Mouse (Mus musculus) hindbrain, embryonic 15.5 days (tissue): ENCODE measurements around the gene Ccdc74a. TPM values are rescaled to one million over a fixed set of nuclear protein-coding genes. Genes with fewer than 3 reads are reported as not detected.

Source experiments
- ATAC-seq: fragments of 200-750 bp; cut with Nextera tagmentation; 2 replicates; pipeline ENCODE4 v1.8.0; 2017; ENCODE audit warnings: low read depth, moderate number of reproducible peaks, moderate TSS enrichment; ENCODE audit not compliant: low FRiP score
- H3K27ac ChIP-seq: fragments of 300-500 bp; sonication (generic); replicated peaks from 2 replicates; pipeline ENCODE4 v1.5.1; 2015; ENCODE audit warnings: mild to moderate bottlenecking, inconsistent platforms
- H3K27me3 ChIP-seq: fragments of 300-500 bp; sonication (generic); 2 replicates; pipeline ENCODE4 v1.6.1; 2015; ENCODE audit warnings: control low read depth, inconsistent platforms
- H3K36me3 ChIP-seq: fragments of 300-500 bp; sonication (generic); 2 replicates; pipeline ENCODE4 v1.6.1; 2015; ENCODE audit warnings: control low read depth, inconsistent platforms
- H3K4me1 ChIP-seq: fragments of 300-500 bp; sonication (generic); replicated peaks from 2 replicates; pipeline ENCODE4 v1.6.1; 2015; ENCODE audit warnings: control low read depth, inconsistent platforms
- H3K4me2 ChIP-seq: fragments of 300-500 bp; sonication (generic); 2 replicates; pipeline ENCODE4 v1.6.1; 2015; ENCODE audit warnings: moderate library complexity, mild to moderate bottlenecking, inconsistent platforms
- H3K4me3 ChIP-seq: fragments of 300-500 bp; sonication (generic); 2 replicates; pipeline ENCODE4 v1.5.1; 2015; ENCODE audit warnings: mild to moderate bottlenecking, inconsistent platforms
- H3K9ac ChIP-seq: fragments of 300-500 bp; sonication (generic); 2 replicates; pipeline ENCODE4 v1.6.1; 2015; ENCODE audit warnings: inconsistent platforms
- H3K9me3 ChIP-seq: fragments of 300-500 bp; sonication (generic); 2 replicates; pipeline ENCODE4 v1.6.1; 2016; ENCODE audit warnings: control low read depth, inconsistent platforms
- WGBS: fragments of 180-500 bp; shearing (Covaris S2); methylation state at CpG from one replicate; pipeline ENCODE4 v1.1.7; 2015; 5-methylcytosine and 5-hydroxymethylcytosine counted together
- polyA plus RNA-seq: library from polyadenylated mRNA; unstranded; fragments of >200 nt; fragmentation: Nextera tagmentation; extraction: Ambion mirVana; gene quantifications from 2 replicates; pipeline ENCODE4 v1.2.1, GENCODE M21; 2015

Ccdc74a gene
- polyA plus RNA-seq, 1 experiment from 2014 or later: 14.0 TPM

- Histone ChIP-seq H3K4me1 (peaks cover 12% of the 10 kb centered on the region), H3K4me3 (peak overlapping the region; percentile 58), H3K9me3 (no peaks in the 10 kb centered on the region), H3K27ac (no peak overlapping the region), H3K9ac (0 out of 2 replicates have a peak overlapping the region, but pooled peaks have one; percentile 1), H3K36me3 (peaks cover 28% of the 10 kb centered on the region), H3K27me3 (no peaks in the 10 kb centered on the region), H3K4me2 (peak overlapping the region; percentile 79)
- 10% methylated on average over 1 of the region's 1 CpGs for WGBS
- ATAC-seq: no peak
Measured at GRCm38 (mm10) chr16:17647156-17647555, 886 bp downstream of the Ccdc74a start.

DNA sequence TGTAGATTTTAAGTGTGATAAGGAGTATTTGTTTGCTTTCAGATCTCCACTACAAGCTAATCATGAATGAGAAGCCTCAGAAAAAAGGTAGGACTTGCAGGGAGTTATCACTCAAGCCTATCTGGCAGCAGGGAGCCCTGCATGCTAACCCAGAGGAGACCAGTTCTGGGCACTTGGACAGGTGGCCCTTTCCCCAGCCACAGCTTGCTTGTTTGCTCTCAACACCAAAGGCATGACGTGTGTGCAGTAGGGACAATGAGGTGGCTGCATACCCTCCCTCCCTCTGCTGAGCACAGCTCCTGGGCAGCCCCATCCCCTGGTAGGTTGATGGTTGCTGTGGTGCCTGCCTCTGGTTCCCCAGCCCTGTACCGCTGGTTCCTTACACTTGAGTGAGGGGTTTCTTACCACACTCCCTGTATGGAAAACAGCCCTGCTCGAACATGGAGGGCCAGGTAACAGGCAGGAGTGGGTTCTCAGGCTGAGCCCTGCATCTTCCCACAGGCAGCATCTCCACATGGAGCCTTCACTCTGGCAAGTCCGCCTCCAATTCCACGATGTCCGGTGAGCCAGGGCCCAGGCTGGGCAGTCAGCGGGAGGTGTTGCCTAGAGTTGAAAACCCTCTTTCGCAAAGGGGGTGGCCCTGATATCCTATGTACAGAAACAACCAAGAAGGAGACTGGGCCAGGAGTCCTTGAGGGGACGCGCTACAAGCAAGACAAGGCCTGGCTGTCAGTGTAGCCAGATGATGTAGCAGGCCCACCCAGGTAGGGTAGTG is 1.5 kb downstream of the Ccdc74a start:
- no peak for ATAC-seq
- H3K27ac ChIP-seq: no peak overlapping the region
- H3K9me3 ChIP-seq: no peaks in the 10 kb centered on the region
- WGBS: 82% methylated on average over 10 of the region's 10 CpGs
- 0 out of 2 replicates have a peak overlapping the region, but pooled peaks have one; percentile 1 for H3K9ac ChIP-seq
- H3K4me1 ChIP-seq: peaks cover 12% of the 10 kb centered on the region
- H3K36me3 ChIP-seq: peaks cover 28% of the 10 kb centered on the region
- H3K27me3 ChIP-seq: no peaks in the 10 kb centered on the region
- peak overlapping the region; percentile 58; the same call in 1 of the 2 replicates for H3K4me3 ChIP-seq
- H3K4me2 ChIP-seq: peak overlapping the region; percentile 79

DNA sequence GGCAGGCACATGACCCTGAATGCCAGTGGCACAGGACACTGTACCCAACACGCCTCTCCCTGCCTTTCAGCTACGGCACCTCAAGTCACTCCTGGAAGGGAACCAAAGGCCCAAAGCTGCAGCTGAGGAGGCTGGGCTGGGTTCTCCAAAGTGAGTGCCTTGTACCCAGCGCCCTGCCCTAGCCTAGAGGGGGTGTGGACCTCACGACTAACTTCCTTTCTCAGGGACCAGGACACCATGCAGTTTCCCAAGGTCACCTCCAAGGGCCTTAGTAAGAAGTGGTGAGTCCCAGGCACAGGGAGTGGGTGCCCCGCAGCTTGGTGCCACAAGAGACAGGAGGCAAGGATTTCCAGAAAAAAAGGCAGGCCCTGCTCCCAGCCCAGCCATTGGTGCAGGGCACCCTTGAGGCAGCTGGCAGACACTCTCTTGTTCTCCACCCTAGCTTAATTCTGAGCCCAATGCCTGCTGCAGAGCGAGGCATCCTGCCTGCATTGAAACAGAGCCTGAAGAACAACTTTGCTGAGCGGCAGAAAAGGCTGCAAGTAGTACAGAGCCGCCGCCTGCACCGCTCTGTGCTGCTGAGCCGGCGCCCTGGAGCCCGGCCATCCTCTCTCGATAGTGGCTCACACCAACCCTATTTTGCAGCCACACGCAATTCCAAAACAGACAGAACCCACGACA is 3.8 kb downstream of the Ccdc74a start:
- Histone ChIP-seq H3K27me3 (no peaks in the 10 kb centered on the region), H3K27ac (no peak overlapping the region), H3K36me3 (peaks cover 47% of the 10 kb centered on the region), H3K9ac (no peak overlapping the region), H3K9me3 (no peaks in the 10 kb centered on the region), H3K4me1 (peaks cover 12% of the 10 kb centered on the region), H3K4me3 (no peak overlapping the region), H3K4me2 (no peak overlapping the region)
- no peak for ATAC-seq
- WGBS: 83% methylated on average over 16 of the region's 16 CpGs

- no peak for ATAC-seq
- Histone ChIP-seq H3K27me3 (no peaks in the 10 kb centered on the region), H3K9ac (no peak overlapping the region), H3K4me3 (no peak overlapping the region), H3K4me2 (no peak overlapping the region), H3K4me1 (peaks cover 12% of the 10 kb centered on the region), H3K27ac (no peak overlapping the region), H3K36me3 (peaks cover 53% of the 10 kb centered on the region), H3K9me3 (no peaks in the 10 kb centered on the region)
- 96% methylated on average over 1 of the region's 1 CpGs for WGBS
Measured at GRCm38 (mm10) chr16:17650711-17651110, 4.4 kb downstream of the Ccdc74a start.

DNA sequence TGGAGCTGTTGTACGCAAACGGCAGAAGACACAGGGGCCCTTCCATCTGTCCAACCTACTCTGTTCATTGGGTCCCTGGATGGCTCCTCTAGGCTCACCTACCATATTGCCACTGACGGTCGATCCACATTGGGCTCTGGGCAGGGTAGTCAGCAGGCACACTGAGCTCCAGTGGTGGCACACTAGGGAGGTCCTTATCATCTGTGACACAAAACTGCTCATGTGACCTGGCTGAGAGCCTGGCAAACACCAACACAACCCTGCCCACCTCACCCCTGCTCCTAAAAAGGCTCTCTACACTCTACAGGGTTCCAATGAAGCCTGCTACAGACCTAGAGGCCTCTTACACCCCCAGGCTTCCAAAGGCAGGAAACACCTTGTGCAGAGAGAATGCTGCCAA is 6.3 kb downstream of the Ccdc74a start:
- Histone ChIP-seq H3K27ac (no peak overlapping the region), H3K4me1 (no peaks in the 10 kb centered on the region), H3K4me3 (no peak overlapping the region), H3K36me3 (peaks cover 56% of the 10 kb centered on the region), H3K27me3 (no peaks in the 10 kb centered on the region), H3K4me2 (no peak overlapping the region), H3K9ac (no peak overlapping the region), H3K9me3 (no peaks in the 10 kb centered on the region)
- ATAC-seq: no peak
- 88% methylated on average over 4 of the region's 4 CpGs for WGBS

GRCm38 (mm10) chr16:17653601-17654000 is 7.3 kb downstream of the Ccdc74a start:
- Histone ChIP-seq H3K4me1 (no peaks in the 10 kb centered on the region), H3K9me3 (no peaks in the 10 kb centered on the region), H3K36me3 (peaks cover 60% of the 10 kb centered on the region), H3K4me3 (no peak overlapping the region), H3K27ac (no peak overlapping the region), H3K9ac (no peak overlapping the region), H3K4me2 (no peak overlapping the region), H3K27me3 (no peaks in the 10 kb centered on the region)
- ATAC-seq: no peak
- 94% methylated on average over 5 of the region's 5 CpGs for WGBS

- WGBS: 86% methylated on average over 4 of the region's 4 CpGs
- peaks cover 56% of the 10 kb centered on the region for H3K36me3 ChIP-seq
- no peak for ATAC-seq
- H3K4me3 ChIP-seq: no peak overlapping the region
- no peaks in the 10 kb centered on the region for H3K4me1 ChIP-seq
- no peaks in the 10 kb centered on the region for H3K9me3 ChIP-seq
- H3K27ac ChIP-seq: no peak overlapping the region
- no peak overlapping the region for H3K4me2 ChIP-seq
- H3K9ac ChIP-seq: no peak overlapping the region
- H3K27me3 ChIP-seq: no peaks in the 10 kb centered on the region
Measured at GRCm38 (mm10) chr16:17654188-17654795, 8.0 kb downstream of the Ccdc74a start.

GRCm38 (mm10) chr16:17656212-17656871 is 10.1 kb downstream of the Ccdc74a start:
- WGBS: 93% methylated on average over 5 of the region's 5 CpGs
- Histone ChIP-seq H3K36me3 (peaks cover 58% of the 10 kb centered on the region), H3K27ac (no peak overlapping the region), H3K4me3 (no peak overlapping the region), H3K4me1 (no peaks in the 10 kb centered on the region), H3K9ac (no peak overlapping the region), H3K27me3 (no peaks in the 10 kb centered on the region), H3K9me3 (no peaks in the 10 kb centered on the region), H3K4me2 (no peak overlapping the region)
- no peak for ATAC-seq

DNA sequence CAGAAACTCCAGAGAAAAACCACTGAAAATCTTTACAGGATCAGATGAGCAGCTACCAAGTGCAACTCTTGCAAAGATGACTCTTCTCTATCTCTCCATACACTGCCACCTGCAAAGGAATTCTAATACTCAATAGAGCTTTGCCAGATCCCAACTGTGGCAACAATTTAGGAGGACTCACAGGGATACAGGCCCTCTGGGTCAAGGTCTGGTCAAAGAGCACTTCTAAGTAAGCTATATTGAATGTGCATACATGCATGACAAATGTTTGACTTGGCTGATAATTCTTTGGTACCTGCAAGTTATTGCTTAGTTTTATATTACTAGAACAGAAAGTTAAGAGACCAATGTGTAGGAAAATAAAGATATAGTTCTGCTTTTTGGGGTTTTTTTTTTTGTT is 19.3 kb downstream of the Ccdc74a start:
- Histone ChIP-seq H3K4me1 (no peaks in the 10 kb centered on the region), H3K27me3 (no peaks in the 10 kb centered on the region), H3K4me3 (no peak overlapping the region), H3K9ac (no peak overlapping the region), H3K27ac (no peak overlapping the region), H3K36me3 (peaks cover 30% of the 10 kb centered on the region), H3K9me3 (no peaks in the 10 kb centered on the region), H3K4me2 (no peak overlapping the region)
- ATAC-seq: no peak

DNA sequence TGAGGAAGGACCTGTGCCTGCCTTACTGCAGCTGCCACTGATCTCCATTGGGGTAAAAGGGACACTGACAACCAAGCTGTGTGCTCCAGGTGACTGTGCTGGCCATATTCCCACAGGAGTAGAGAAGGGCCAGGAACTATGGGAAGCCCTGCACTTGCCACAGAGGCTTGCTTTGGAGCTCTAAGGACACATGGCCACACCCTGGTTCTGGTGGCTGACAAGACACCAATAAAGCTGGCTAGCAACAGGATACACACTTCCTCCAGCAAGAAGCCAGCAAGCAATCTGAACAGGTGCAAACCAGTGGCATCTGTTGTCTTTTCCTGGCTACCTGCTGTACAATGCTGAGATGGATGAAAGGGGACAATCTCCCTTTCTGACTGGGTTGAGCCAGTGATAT is 23.6 kb downstream of the Ccdc74a start:
- H3K27ac ChIP-seq: no peak overlapping the region
- no peak overlapping the region for H3K4me3 ChIP-seq
- H3K9me3 ChIP-seq: no peaks in the 10 kb centered on the region
- ATAC-seq: no peak
- no peak overlapping the region for H3K4me2 ChIP-seq
- H3K27me3 ChIP-seq: no peaks in the 10 kb centered on the region
- H3K9ac ChIP-seq: no peak overlapping the region
- H3K36me3 ChIP-seq: peaks cover 47% of the 10 kb centered on the region
- H3K4me1 ChIP-seq: no peaks in the 10 kb centered on the region

- Histone ChIP-seq H3K4me3 (no peak overlapping the region), H3K27me3 (no peaks in the 10 kb centered on the region), H3K9me3 (no peaks in the 10 kb centered on the region), H3K4me2 (no peak overlapping the region), H3K36me3 (peaks cover 34% of the 10 kb centered on the region), H3K27ac (no peak overlapping the region), H3K9ac (no peak overlapping the region), H3K4me1 (no peaks in the 10 kb centered on the region)
- WGBS: 90% methylated on average over 3 of the region's 3 CpGs
- no peak for ATAC-seq
Measured at GRCm38 (mm10) chr16:17694860-17695259, 48.6 kb downstream of the Ccdc74a start.
